Mouse (Mus musculus) right cerebral cortex, adult 18-20 months (tissue): ENCODE results near the gene Usp47.
"Not testable (repeated sequence)": the region's sequence is repeated elsewhere in the genome, so short reads cannot be mapped to it uniquely, and the experiment has no call there.

ENCODE experiments used
- DNase-seq: peaks from one replicate; pipeline ENCODE4 v3.0.0; 2022; ENCODE audit warnings: mixed read lengths

Usp47 gene

GRCm38 (mm10) chr7:112042758-112043157, 19.5 kb downstream of the Usp47 start:
- no peak for DNase-seq

DNA sequence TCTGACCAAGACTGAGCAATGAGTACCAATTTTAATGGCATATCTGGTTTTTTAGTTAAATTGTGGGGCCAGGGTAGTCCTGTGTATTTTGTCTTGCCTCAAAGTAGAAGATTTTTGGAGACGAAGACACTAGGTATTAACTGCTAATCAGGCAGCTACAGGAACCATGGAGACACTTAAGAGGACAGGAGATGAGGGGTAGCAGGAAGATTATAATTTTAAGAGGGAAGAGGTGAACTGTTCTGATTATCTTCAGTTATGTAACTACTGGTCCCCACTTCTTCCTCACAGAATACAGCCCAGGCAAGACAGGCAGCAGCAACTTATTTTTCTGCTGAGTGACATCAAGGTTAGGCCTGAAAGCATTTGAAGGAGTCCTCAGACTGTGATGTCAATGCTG, 21.9 kb downstream of the Usp47 start:
- DNase-seq = no peak

- no peak for DNase-seq
Observed at GRCm38 (mm10) chr7:112045794-112046388, 22.6 kb downstream of the Usp47 start.

GRCm38 (mm10) chr7:112048643-112049042, 25.3 kb downstream of the Usp47 start:
- no peak for DNase-seq

DNA sequence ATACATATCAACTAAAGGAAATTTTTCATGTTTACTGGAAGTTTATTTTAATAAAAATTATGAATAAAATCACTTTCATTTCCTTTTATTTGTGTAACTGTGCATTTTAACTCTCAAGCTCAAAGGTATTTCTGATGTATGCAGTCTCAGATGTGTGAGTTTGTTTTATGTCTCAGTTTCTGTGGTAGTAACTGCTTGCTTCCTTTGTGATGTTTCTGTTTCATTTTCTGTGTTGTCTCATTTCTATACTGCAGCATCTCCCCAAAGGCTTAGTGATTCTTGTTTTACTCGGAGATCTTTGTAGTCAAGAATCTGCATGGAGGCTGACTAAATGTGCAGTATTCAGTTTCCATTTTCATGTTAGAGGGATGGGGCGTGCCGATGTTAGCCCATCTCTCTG, 30.4 kb downstream of the Usp47 start:
- no peak for DNase-seq

DNA sequence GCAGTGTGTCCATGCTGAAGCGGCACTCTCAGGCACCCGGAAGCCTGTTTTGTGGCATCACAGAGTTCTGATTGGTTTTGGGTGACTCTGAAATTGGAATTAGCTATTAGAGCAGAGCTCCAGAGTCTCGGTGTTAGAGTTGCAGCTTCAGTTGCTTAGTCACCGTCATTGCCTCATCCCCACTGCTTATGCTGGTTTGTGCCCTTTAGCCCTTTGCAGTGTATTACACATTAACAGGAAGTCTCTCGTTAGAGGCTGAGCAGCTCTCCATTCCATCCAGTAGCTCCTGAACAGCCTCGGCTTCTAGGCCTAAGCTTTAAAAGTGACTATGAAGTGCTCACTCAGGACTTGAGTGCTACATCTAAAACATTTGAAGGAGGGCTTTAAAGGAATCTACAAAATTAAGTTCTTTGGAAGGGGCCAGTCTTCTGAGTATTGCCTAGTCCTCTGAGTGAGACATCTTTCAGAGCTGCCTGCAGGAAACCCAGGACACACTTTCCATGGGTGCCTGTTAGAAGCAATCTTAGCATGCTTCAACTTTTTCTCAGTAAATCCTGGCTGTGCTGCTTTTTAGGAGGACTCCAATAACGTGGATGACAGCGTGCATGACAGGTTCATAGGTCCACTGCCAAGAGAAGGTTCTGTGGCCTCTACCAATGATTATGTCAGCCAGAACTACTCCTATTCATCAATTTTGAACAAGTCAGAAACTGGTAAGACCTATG, 32.8 kb downstream of the Usp47 start:
- no peak for DNase-seq

DNA sequence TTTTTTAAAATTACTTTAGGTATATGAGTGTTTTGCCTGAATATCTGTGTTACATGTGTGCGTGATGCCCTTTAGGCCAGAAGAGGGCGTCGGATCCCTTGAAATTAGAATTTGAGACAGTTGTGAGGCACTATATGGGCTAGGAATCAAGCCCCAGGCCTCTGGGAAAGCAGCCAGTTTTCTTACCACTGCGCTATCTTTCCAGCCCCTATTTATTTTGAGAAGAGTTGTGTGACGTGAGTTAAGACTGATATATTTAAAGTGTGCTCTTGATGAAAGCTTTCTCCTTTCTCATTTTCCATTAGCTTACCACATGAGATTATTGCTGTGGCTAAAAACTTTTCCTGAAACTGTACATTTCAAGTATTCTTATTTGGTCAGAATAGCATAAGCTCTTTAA, 51.6 kb downstream of the Usp47 start:
- no peak for DNase-seq

DNA sequence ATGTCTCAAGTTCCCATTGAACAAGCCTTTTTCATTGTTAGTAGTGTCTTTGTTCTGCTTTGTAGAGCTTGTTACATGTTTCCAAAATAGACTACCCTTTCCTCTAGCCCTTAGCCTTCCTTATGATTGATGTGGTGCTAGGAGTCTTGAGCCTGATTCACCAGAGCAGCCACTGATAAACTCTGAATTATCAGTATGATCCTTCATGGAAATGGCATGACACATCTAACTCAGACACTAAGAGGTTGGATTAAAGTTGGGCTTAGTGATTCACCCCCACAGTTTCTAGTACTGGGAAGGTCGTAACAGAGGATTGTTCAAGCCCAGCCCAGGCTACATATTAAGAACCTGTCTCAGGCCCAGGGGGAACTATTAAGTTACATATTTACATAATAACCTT, 59.3 kb downstream of the Usp47 start:
- DNase-seq = no peak

GRCm38 (mm10) chr7:112084222-112084621, 60.9 kb downstream of the Usp47 start:
- DNase-seq = no peak

DNA sequence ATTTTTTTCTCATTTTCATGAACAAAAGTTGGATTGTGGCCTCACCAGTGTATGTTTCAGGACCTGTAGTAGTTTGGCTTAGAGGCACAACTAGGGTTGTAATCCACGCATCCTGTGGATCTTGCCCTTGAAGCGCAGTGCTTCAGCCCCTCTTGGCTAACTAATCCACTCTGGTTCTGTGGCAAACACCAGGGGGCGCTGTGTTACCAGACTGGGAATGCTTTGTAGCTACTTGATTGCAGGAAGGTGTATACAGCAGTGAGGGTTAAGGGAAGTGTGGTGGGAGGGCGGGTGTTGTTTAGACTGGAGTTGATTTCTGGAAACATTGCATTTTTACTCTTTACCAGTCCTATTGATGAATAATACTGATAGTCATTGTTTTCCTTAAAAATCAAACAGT, 61.8 kb downstream of the Usp47 start:
- peak; percentile 84 for DNase-seq

GRCm38 (mm10) chr7:112086186-112086585, 62.9 kb downstream of the Usp47 start:
- DNase-seq = no peak

- DNase-seq = not testable (repeated sequence)
Observed at GRCm38 (mm10) chr7:112094923-112095322, 71.6 kb downstream of the Usp47 start.

DNA sequence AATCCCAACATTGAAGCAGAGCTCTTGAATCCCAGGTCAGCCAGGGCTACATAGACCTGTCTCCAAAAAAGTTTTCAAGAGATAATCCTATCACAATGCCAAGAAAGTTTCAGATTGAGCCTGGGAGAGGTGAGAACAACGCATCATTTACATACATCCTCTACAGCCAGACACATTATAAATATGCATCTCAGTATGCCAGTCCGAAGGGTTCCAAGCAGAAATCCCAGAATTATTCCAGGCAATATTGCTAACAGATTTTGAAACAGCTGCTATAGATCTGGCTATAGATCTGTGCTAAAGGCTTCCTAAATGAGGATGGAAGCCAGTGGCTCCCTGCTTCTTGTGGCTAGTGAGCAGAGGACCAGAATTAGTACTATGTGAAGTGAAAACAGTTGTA, 77.6 kb downstream of the Usp47 start:
- DNase-seq = no peak

DNA sequence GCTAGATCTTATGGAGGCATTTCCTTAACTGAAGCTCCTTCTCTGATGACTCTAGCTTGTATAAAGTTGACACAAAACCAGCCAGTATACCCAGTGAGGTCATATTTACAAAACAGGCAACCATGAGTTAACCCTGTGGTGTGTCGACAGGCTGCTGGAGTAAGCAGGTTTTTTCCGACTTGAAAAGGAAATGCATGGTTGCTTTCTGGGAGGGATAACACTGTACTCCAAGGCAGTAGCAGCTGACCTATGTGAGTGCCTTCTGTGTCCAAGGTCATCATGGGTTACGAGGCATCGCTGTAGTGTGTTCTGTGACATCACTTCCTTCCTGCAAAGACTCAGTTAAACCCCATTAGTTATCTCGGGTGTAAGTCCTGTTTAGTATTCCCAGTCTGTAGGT, 79.6 kb downstream of the Usp47 start:
- no peak for DNase-seq

DNA sequence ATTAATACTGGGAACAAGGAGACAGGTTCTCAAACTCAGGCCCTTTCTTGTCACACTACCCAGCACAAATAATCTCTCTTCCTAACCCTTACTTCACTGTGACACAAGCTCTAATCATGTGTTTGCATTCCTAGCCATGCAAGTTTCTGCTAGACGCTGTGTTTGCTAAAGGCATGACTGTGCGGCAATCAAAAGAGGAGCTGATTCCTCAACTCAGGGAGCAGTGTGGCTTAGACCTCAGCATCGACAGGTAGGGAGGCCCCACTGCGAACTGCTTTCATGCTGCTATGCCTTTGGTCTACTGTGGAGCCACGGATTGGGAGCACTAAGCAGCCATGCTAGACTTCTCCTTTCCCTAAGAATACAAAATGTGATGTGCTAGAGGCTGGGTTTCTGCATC, 80.5 kb downstream of the Usp47 start:
- no peak for DNase-seq

- no peak for DNase-seq
Observed at GRCm38 (mm10) chr7:112108757-112109156, 85.5 kb downstream of the Usp47 start.

GRCm38 (mm10) chr7:112110638-112111372, 87.5 kb downstream of the Usp47 start:
- DNase-seq = no peak

DNA sequence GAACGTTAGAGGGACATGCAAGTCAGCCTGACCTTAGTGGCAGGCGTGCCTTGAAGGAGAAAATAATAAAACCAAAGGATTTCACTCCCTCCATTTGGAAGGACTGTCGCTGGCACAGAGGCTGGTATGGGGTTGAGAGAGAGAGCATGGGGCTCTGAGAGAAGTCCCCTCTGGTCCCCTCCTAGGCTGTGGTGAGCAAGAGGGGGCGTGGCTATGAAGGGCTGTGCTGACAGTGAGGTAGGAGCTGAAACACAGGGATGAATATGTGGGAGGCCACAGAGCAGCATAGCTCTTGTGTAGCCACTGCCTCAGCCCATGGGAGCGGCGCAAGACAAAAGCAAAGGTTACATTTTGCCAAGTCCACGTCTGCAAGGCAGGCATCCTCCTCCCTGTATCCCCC, 94.2 kb downstream of the Usp47 start:
- no peak for DNase-seq

GRCm38 (mm10) chr7:112118086-112118485, 94.8 kb downstream of the Usp47 start:
- DNase-seq = no peak

GRCm38 (mm10) chr7:112119248-112119647, 95.9 kb downstream of the Usp47 start:
- no peak for DNase-seq

GRCm38 (mm10) chr7:112120861-112121810, 97.8 kb downstream of the Usp47 start:
- no peak for DNase-seq

DNA sequence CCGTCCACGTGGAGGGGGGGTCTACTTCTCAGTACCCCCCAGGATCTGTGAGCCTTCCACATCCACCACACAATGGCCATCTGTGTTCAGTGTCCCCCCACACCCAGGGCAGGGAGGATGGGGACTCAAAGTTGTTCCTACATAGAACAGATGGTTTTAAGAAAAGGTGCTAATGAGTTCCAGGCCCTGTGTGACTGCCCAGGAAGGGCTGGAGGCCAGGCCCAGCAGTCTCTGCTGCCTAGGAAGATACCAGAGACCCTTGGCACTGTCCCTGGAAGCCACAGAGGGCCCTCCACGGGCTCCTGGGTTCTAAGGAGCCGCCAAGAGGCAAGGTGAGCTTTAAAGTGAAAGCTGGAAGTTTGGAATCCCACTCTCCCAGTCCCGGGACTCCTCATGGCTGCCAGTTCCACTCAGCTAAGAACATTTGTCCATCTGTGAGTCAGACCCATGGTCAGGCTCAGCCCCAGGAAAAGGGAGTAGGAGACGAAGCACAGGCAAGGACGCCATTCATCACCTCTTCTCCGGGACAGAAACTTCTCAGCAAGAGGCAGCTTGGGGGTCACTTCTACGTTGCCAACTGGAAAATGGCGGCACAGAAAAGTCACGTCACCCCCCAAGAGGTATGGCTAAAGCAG, 98.7 kb downstream of the Usp47 start:
- no peak for DNase-seq
